Mouse (Mus musculus) E14TG2a.4 (cell line): ENCODE measurements around the gene Ccdc57.
A peak's percentile ranks its signal among the peaks of the same experiment; 100 is the strongest.

Source experiments
- H3K27me3 ChIP-seq: 2 replicates; pipeline ENCODE4 v1.6.1; 2014; ENCODE audit warnings: low read length, control low read depth; ENCODE audit not compliant: insufficient read depth
- H3K36me3 ChIP-seq: 2 replicates; pipeline ENCODE4 v1.6.1; 2014; ENCODE audit warnings: low read length, control low read depth; ENCODE audit not compliant: insufficient read depth
- H3K4me1 ChIP-seq: replicated peaks from 2 replicates; pipeline ENCODE4 v1.6.1; 2014; ENCODE audit warnings: low read depth, low read length, control low read depth
- H3K4me3 ChIP-seq: replicated peaks from 2 replicates; pipeline ENCODE4 v1.5.1; 2014; ENCODE audit warnings: mild to moderate bottlenecking, low read length
- H3K9me3 ChIP-seq: 2 replicates; pipeline ENCODE4 v1.6.1; 2014; ENCODE audit warnings: low read length, control low read depth
- CTCF ChIP-seq: conservative IDR thresholded peaks from 2 replicates; pipeline ENCODE4 v1.5.1; 2014; ENCODE audit warnings: low read length
- NANOG ChIP-seq: IDR thresholded peaks from 2 replicates; pipeline ENCODE4 v1.6.1; 2014; ENCODE audit warnings: borderline replicate concordance, low read length, mixed read lengths
- POU5F1 ChIP-seq: IDR thresholded peaks from 2 replicates; pipeline ENCODE4 v1.6.1; 2014; ENCODE audit warnings: low read length, borderline replicate concordance

Ccdc57 gene

DNA sequence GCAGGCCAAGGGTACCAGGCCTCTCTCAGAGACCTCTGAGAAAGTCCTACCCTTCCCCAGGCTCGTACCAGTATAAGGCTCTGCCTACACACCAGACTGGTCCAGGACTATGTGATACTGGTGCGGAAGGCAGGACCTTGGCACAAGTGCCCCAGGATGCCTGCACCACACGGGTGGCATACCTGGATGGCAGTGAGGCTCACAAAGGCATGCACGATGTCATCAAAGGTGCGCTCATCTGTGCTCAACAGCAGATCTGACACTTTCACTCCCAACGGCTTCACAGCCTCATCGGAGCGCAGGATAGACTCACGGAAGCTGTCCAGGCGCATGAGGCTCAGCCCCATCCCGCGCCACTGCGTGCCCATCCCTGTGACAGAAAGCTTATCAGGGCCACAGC is 114.4 kb downstream of the Ccdc57 start:
- Histone ChIP-seq H3K36me3 (peaks cover 100% of the 10 kb centered on the region), H3K27me3 (no peaks in the 10 kb centered on the region), H3K9me3 (no peaks in the 10 kb centered on the region), H3K4me3 (no peak overlapping the region), H3K4me1 (peaks cover 85% of the 10 kb centered on the region)
- TF ChIP-seq NANOG (no peak), CTCF (no peak), POU5F1 (no peak)

DNA sequence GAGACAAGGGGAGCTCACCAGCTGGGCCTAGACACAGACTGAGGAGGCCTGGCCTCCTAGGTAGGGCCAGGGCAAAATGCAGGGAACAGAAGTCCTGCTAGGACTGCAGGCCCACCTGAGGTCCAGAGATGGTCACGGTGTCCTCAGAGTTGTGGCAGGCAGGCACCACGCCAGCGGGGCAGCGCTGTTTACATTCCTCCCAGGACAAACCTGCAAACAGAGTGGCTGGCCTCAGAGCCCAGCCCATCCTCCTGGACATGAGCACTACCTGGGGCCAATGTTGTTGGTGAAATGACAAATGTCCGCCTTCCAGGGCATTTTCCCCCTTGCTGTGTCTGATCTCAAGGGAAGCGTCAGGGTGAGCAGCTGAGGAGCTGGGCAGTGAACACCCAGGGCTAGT is 115.3 kb downstream of the Ccdc57 start:
- Histone ChIP-seq H3K4me3 (no peak overlapping the region), H3K36me3 (peaks cover 100% of the 10 kb centered on the region), H3K4me1 (peaks cover 85% of the 10 kb centered on the region), H3K27me3 (no peaks in the 10 kb centered on the region), H3K9me3 (no peaks in the 10 kb centered on the region)
- TF ChIP-seq CTCF (no peak), NANOG (no peak), POU5F1 (no peak)

DNA sequence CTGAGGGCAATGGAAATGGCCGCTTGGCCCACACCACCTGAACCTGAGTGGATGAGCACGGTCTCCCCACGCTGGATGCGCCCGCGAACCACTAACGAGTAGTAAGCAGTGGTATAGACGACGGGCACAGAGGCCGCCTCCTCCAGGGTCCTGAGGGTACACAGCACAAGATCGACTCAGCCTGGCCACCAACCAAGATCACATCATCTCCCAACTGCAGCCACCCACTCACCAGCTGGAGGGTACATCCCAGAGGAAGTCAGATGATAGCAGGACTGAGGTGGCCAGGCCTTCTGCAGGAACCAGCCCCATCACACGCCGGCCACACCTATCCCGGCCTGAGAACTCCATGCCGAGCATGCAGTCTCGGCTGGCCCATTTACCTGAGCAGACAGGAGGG is 120.6 kb downstream of the Ccdc57 start:
- TF ChIP-seq CTCF (no peak), NANOG (no peak), POU5F1 (no peak)
- H3K4me1 ChIP-seq: peaks cover 83% of the 10 kb centered on the region
- peaks cover 100% of the 10 kb centered on the region for H3K36me3 ChIP-seq
- no peak overlapping the region for H3K4me3 ChIP-seq
- no peaks in the 10 kb centered on the region for H3K9me3 ChIP-seq
- no peaks in the 10 kb centered on the region for H3K27me3 ChIP-seq

GRCm38 (mm10) chr11:120808010-120808409 is 124.7 kb downstream of the Ccdc57 start:
- no peaks in the 10 kb centered on the region for H3K27me3 ChIP-seq
- peaks cover 84% of the 10 kb centered on the region for H3K36me3 ChIP-seq
- TF ChIP-seq POU5F1: no peak
- TF ChIP-seq CTCF: no peak
- no peak for TF ChIP-seq NANOG
- peaks cover 85% of the 10 kb centered on the region for H3K4me1 ChIP-seq
- H3K9me3 ChIP-seq: no peaks in the 10 kb centered on the region
- no peak overlapping the region for H3K4me3 ChIP-seq

GRCm38 (mm10) chr11:120805375-120806298 is 127.0 kb downstream of the Ccdc57 start:
- Histone ChIP-seq H3K27me3 (no peaks in the 10 kb centered on the region), H3K36me3 (peaks cover 60% of the 10 kb centered on the region), H3K4me3 (no peak overlapping the region), H3K9me3 (no peaks in the 10 kb centered on the region), H3K4me1 (peaks cover 72% of the 10 kb centered on the region)
- TF ChIP-seq NANOG (peak; percentile 90), POU5F1 (no peak)

GRCm38 (mm10) chr11:120804769-120805168 is 127.9 kb downstream of the Ccdc57 start:
- Histone ChIP-seq H3K4me1 (peaks cover 76% of the 10 kb centered on the region), H3K4me3 (no peak overlapping the region), H3K9me3 (no peaks in the 10 kb centered on the region), H3K36me3 (peaks cover 51% of the 10 kb centered on the region), H3K27me3 (no peaks in the 10 kb centered on the region)
- TF ChIP-seq CTCF: no peak
- no peak for TF ChIP-seq NANOG
- no peak for TF ChIP-seq POU5F1

DNA sequence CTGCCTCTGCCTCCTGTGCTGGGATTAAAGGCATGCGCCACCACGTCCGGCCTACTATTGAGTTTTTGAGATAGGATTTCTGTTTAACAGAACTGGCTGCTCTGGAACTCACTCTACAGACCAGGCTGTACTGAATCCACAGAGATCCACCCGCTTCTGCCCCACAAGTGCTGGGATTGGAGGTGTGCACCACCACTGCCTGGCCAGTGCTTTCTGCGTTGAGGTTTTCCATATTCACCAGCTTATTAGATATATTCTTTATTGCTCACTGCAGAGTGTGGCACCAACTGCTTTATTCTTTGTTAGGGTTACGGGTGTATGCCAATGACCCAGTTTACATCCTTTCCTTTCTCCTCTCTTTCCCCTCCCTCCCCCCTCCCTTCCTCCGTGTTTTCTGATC is 128.4 kb downstream of the Ccdc57 start:
- Histone ChIP-seq H3K4me3 (no peak overlapping the region), H3K27me3 (no peaks in the 10 kb centered on the region), H3K36me3 (peaks cover 46% of the 10 kb centered on the region), H3K9me3 (no peaks in the 10 kb centered on the region), H3K4me1 (peaks cover 76% of the 10 kb centered on the region)
- no peak for TF ChIP-seq NANOG
- no peak for TF ChIP-seq POU5F1
- TF ChIP-seq CTCF: no peak

DNA sequence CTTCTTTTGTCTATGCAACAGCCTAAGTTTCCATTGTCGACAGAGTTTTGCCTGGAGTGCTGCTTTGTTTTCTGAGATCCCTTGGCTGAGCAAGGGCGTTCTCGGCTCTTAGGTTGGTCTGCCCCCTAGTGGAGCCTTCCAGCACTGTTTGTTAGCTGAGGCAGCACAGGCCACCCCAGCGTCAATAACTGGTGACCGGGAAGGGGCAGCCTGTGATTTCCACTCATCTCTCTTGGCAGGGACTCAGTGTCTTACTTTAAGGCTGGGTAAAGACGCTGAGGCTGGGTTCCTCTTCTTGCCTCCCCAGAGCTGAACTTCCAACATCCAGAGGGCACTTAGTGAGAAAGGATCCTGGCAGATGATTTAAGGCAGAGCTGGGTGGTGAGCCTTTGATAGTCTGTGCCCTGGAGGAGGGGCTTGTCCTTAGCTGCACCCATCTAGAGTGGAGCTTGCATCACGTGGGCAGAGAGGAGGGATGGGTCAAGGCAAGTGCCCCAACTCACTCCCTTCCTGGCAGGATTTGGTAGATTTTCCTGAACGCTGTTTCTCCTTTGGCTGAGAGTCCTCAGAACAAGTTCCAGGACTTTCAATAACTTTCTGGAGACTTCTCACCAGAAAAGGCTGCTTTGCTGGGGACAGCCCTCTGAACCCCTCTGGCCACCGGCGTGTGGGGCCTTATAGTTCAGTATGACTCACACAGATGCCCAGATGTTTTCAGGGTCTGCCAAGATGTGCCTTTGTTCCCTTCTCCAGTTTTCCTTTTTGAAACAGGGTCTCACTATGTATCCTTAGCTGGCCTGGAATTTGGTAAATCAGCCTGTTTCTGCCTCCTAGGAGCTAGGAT is 132.4 kb downstream of the Ccdc57 start:
- H3K4me1 ChIP-seq: peaks cover 52% of the 10 kb centered on the region
- no peaks in the 10 kb centered on the region for H3K9me3 ChIP-seq
- peak overlapping the region; percentile 32 for H3K4me3 ChIP-seq
- peaks cover 8% of the 10 kb centered on the region for H3K36me3 ChIP-seq
- TF ChIP-seq POU5F1 (no peak), CTCF (peak; percentile 92), NANOG (peak; percentile 44; the same call in 1 of the 2 replicates)
- H3K27me3 ChIP-seq: no peaks in the 10 kb centered on the region
